Mouse (Mus musculus): ENCODE measurements around the gene Gpbar1.

Gene Gpbar1

GRCm38 (mm10) chr1:74295456-74296171, 17.3 kb downstream of the Gpbar1 start:
- DNase-seq (ENCODE audit: low spot score): peak; percentile 97

GRCm38 (mm10) chr1:74296477-74296876, 18.1 kb downstream of the Gpbar1 start:
- DNase-seq (ENCODE audit: low spot score): no peak

DNA sequence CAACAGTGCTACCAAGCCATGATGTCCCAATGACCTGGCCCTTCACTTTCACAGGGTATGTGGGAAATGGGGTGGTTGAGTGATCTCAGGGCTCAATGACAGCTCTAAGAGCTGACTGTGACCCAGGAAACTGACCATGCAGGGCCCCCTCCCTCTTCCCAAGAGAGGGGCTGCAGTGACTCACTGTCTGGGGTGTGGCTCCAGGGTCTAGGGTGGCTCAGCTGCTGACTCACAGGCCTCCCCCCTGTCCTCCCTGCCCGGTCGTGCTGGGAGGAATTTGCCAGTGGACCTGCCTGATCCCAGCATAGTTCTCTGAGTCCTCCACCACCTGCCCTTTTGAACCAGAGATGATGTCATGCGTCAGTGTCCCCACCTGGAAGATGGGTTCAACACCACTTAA, 18.9 kb downstream of the Gpbar1 start:
- peak; percentile 49 for DNase-seq (ENCODE audit: low spot score)

- no peak for DNase-seq (ENCODE audit: low spot score)
These were observed 19.9 kb downstream of the Gpbar1 start for GRCm38 (mm10) chr1:74298157-74298750.

GRCm38 (mm10) chr1:74298996-74299395, 20.6 kb downstream of the Gpbar1 start:
- peak; percentile 87 for DNase-seq (ENCODE audit: low spot score)

- no peak for DNase-seq (ENCODE audit: low spot score)
These were observed 22.2 kb downstream of the Gpbar1 start for GRCm38 (mm10) chr1:74300347-74301110.

DNA sequence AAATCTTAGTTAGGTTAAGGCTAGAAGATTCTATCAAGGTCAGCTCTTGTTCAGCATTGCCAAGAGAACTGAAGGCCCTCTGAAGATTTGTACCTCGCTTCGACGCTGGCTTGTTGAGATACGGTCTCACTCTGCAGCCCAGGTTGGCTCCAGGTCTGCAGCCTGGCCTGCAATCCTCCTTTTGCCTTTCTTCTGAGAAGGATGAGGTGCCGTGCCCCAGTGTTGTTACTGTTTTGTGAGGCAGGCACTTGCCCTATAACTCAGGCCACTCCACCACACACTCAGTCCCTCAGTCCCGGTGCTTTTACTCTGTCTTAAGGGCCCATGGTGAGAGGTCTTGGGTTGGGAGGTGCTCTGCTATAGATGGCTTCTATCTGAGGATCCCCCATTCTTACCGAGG, 23.9 kb downstream of the Gpbar1 start:
- no peak for DNase-seq (ENCODE audit: low spot score)

GRCm38 (mm10) chr1:74302835-74303234, 24.5 kb downstream of the Gpbar1 start:
- DNase-seq (ENCODE audit: low spot score): no peak

DNA sequence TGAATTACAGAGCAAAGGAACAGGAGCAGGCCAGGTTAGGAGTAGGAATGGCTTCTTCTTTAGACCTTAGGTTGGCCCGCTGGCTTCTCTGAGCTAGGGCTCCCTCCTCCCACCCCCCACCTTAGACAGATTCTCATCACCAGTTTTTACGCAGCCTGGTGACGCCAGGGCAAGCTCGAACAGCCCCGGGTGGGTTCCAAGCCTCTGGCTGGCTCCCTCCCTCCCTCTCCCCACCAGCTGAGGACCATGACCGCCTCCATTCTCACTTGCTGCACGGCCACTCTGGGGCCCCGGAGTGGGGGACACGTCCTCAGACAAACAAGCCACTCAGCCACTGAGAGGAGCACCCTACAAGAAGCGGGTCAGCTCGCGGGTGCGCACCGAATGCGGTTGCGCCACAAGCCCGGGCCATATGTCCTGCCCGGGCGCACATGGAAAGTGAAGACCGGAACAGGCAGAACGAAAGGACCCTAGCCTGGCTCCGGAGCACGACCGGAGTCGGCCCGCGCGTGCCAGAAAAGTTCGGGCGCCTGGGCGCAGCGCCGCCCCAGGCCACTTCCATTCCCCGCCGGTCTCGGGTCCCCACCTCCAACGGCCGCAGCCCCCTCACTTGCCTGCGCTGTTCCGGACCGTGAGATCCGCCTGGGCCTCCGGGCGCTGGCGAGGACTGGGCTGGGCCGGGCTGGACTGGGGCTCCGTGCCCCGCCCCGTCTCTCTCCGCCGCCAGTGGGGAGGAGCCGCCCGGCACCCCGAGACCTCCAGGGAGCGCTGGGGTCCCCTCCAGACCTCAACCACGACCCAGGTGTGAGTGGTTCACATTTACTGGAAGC, 25.4 kb downstream of the Gpbar1 start:
- DNase-seq (ENCODE audit: low spot score): peak; percentile 68

DNA sequence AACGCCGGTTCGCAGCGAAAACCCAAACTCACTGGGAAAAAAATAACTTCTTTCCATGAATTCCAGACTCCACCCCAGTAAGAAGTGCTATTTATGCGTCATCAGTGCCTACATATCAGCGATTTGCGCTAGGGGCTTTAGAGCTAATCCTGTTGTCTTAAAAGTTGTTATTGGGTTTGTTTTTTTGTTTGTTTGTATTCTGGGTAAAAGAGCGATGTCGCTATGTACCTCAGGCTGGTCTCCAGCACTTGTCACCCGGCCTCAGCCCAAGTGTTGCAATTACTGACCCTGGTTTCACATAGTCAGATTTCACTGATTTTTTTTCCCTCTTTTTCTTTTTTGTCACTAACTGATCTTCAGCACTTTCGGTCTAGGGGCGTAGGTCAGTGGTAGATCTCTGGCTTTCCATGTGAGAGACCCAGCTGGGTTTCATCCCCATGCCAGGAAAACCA, 26.0 kb downstream of the Gpbar1 start:
- peak; percentile 87 for DNase-seq (ENCODE audit: low spot score)

- no peak for DNase-seq (ENCODE audit: low spot score)
These were observed 26.6 kb downstream of the Gpbar1 start for GRCm38 (mm10) chr1:74304946-74305345.

- no peak for DNase-seq (ENCODE audit: low spot score)
These were observed 27.2 kb downstream of the Gpbar1 start, which contains the start of gene Tmbim1 for GRCm38 (mm10) chr1:74305522-74305921. Gene Tmbim1, minus strand, starts transcription at chr1:74305622.

GRCm38 (mm10) chr1:74307146-74307545, 28.8 kb downstream of the Gpbar1 start:
- DNase-seq (ENCODE audit: low spot score): no peak

DNA sequence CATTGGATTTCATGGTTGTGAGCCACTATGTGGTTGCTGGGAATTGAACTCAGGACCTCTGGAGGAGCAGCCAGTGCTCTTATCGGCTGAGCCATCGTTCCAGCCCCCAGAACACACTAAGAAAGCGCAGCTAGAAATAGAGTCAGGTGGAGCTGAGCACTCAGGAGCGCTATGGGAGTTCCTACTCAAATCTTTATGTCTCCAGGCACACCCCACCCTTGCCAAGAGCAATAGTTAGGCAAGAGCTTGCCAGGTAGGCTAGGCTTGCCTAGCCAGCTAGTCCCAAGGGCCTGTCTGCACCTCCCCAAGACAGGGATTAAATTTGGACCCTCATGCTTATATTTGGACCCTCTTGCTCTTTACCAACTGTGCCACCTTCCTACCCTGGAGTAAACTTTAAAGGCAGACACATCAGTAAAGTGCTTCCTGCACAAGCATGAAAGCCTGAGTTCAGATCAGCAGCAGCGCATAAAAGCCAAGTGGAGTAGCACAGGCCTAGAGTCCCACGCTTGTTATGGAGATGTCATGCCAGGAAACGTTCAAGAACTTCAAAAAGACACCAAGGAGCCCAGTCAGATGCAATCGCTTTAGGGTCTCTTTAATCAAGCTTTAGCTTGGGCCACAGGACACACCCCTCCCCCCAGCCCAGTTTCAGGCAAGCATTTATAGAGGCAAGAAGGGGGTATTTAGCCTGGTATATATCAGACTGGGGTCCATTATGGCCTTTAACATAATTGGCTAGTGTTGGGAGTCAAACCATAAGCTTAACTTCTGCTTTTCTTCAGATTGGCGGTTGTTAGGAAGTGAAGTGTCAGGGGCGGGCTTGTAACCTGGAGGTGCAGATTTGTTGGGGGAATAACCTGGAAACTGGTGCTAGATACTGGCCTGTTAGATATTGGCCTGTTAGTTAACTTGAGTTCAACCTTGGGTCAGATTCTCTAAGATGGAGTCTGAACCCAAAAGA, 29.9 kb downstream of the Gpbar1 start:
- no peak for DNase-seq (ENCODE audit: low spot score)

GRCm38 (mm10) chr1:74309767-74310166, 31.4 kb downstream of the Gpbar1 start:
- DNase-seq (ENCODE audit: low spot score): no peak

DNA sequence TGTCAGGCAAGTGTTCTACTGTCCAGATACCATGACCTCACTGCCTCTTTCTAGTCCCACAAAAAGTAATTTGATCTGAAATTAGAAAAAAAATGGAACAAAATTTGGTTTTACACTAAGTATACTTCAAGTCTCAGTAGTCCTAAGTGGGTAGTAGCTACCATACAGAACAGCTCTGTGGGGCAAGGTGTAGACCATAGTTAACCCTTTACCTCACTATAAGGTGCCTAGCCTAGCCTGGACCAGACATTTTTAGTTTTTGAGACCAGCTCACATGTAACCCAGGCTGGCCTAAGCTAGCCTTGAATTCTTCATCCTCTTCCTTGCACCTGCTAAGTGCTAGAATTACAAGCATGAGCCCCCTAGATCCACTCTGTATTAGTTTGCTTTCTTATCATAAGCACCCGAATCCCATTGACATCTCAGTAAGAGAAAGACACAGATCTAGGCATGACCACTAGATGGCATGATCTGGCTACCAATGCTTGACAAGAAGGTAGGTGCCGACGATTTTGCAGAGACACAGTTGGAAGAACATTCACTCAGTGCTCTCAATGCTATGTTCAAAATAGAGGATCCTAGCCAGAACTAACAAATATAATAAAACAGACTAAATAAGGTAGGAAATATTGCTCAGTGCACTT, 34.8 kb downstream of the Gpbar1 start:
- peak; percentile 88 for DNase-seq (ENCODE audit: low spot score)

DNA sequence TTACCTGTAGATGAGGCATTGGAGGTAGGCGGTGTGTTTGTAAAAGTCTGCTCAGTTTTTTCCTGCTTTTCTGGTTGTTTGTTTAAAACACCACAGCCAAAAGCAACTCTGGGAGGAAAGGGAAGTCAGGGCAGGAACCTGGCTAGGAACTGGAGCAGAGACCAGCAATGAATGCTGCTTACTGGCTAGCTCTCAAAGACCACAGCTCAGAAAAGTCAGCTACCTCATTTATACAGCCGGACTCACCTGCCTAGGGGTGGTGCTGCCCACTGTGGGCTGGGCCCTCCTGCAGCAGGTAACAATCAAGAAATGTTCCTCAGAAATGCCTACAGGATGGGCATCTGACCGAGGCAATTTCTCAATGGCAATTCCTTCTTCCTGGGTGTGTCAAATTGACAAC, 36.4 kb downstream of the Gpbar1 start:
- DNase-seq (ENCODE audit: low spot score): no peak

- DNase-seq (ENCODE audit: low spot score): no peak
These were observed 37.9 kb downstream of the Gpbar1 start for GRCm38 (mm10) chr1:74316114-74316827.

GRCm38 (mm10) chr1:74318711-74319110, 40.4 kb downstream of the Gpbar1 start:
- no peak for DNase-seq (ENCODE audit: low spot score)

- DNase-seq (ENCODE audit: low spot score): no peak
These were observed 43.0 kb downstream of the Gpbar1 start for GRCm38 (mm10) chr1:74321396-74321795.
